Mouse (Mus musculus) lung, postnatal 0 days (tissue): ENCODE data around the gene Kcp. TPM values are rescaled to one million over a fixed set of nuclear protein-coding genes. Genes with fewer than 3 reads are reported as not detected.

Experiments
- ATAC-seq: fragments of 200-750 bp; cut with Nextera tagmentation; 2 replicates; pipeline ENCODE4 v1.8.0; 2017; ENCODE audit warnings: moderate library complexity
- DNase-seq: peaks from one replicate; pipeline ENCODE4 v3.0.0-alpha.2; 2016; ENCODE audit warnings: low spot score
- H3K27ac ChIP-seq: fragments of 300-500 bp; sonication (generic); 2 replicates; pipeline ENCODE4 v1.5.1; 2014; ENCODE audit warnings: antibody characterized with exemption, mild to moderate bottlenecking, low read length, mixed read lengths
- H3K27me3 ChIP-seq: fragments of 300-500 bp; sonication (generic); replicated peaks from 2 replicates; pipeline ENCODE4 v1.6.1; 2014; ENCODE audit warnings: low read length, mixed read lengths; ENCODE audit not compliant: insufficient read depth
- H3K36me3 ChIP-seq: fragments of 300-500 bp; sonication (generic); 2 replicates; pipeline ENCODE4 v1.6.1; 2014; ENCODE audit warnings: low read length, mixed read lengths; ENCODE audit not compliant: insufficient read depth
- H3K4me1 ChIP-seq: fragments of 300-500 bp; sonication (generic); 2 replicates; pipeline ENCODE4 v1.6.1; 2014; ENCODE audit warnings: antibody characterized with exemption, low read depth, low read length, mixed read lengths; ENCODE audit not compliant: insufficient read depth
- H3K4me2 ChIP-seq: fragments of 300-500 bp; sonication (generic); replicated peaks from 2 replicates; pipeline ENCODE4 v1.6.1; 2014; ENCODE audit warnings: low read depth, mild to moderate bottlenecking, low read length, moderate library complexity, mixed read lengths
- H3K4me3 ChIP-seq: fragments of 300-500 bp; sonication (generic); 2 replicates; pipeline ENCODE4 v1.5.1; 2014; ENCODE audit warnings: low read depth, low read length
- H3K9ac ChIP-seq: fragments of 300-500 bp; sonication (generic); replicated peaks from 2 replicates; pipeline ENCODE4 v1.6.1; 2014; ENCODE audit warnings: low read depth, mild to moderate bottlenecking
- H3K9me3 ChIP-seq: fragments of 300-500 bp; sonication (generic); 2 replicates; pipeline ENCODE4 v1.6.1; 2016; ENCODE audit warnings: low read length, mixed read lengths
- CTCF ChIP-seq: IDR thresholded peaks from 2 replicates; pipeline ENCODE4 v1.5.1; 2016; ENCODE audit warnings: antibody characterized with exemption, mild to moderate bottlenecking
- EP300 ChIP-seq: IDR thresholded peaks from 2 replicates; pipeline ENCODE4 v1.6.1; 2016; ENCODE audit warnings: antibody characterized with exemption, mild to moderate bottlenecking, control low read depth
- WGBS: fragments of 180-500 bp; shearing (Covaris S2); extraction: QIAGEN DNeasy Blood & Tissue Kit; methylation state at CpG from one replicate; pipeline ENCODE4 v1.1.7; 2014; 5-methylcytosine and 5-hydroxymethylcytosine counted together
- polyA plus RNA-seq: library from polyadenylated mRNA; unstranded; fragments of >200 nt; fragmentation: Nextera tagmentation; extraction: Ambion mirVana; gene quantifications from 2 replicates; pipeline ENCODE4 v1.2.1, GENCODE M21; 2015

The Kcp gene
- polyA plus RNA-seq, 1 experiment from 2014 or later, result 4.0 TPM

DNA sequence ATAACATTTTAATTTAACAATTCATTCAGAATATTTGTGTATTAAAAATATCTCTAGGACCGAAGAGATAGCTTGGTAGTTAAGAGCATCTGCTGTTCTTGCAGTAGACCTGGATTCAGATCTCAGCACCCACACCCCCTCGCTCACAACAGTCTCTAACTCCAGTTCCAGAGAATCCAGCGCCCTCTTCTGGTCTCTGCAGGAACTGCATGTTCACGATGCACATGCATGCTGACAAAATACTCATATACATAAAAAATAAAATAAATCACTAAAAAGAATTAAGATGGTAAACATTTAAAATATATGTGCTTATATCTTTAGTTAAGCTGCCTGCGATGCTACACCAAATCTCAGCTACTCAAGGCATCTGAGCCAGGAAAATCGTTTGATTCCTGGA is 17.5 kb upstream of the Kcp start:
- DNase-seq (no peak), ATAC-seq (no peak)
- TF ChIP-seq EP300 (no peak), CTCF (peak; percentile 51)
- H3K4me2 ChIP-seq, result no peak overlapping the region
- H3K9ac ChIP-seq, result no peak overlapping the region
- no peaks in the 10 kb centered on the region for H3K9me3 ChIP-seq
- H3K4me1 ChIP-seq, result peaks cover 12% of the 10 kb centered on the region
- no peak overlapping the region for H3K4me3 ChIP-seq
- H3K27me3 ChIP-seq, result peaks cover 12% of the 10 kb centered on the region
- WGBS, result 74% methylated on average over 6 of the region's 6 CpGs
- no peak overlapping the region for H3K27ac ChIP-seq
- H3K36me3 ChIP-seq, result no peaks in the 10 kb centered on the region

- peak; percentile 65 for ATAC-seq
- Histone ChIP-seq H3K4me2 (no peak overlapping the region), H3K27me3 (peaks cover 12% of the 10 kb centered on the region), H3K4me1 (peaks cover 12% of the 10 kb centered on the region), H3K9ac (no peak overlapping the region), H3K36me3 (no peaks in the 10 kb centered on the region), H3K27ac (no peak overlapping the region), H3K9me3 (no peaks in the 10 kb centered on the region), H3K4me3 (no peak overlapping the region)
- peak; percentile 58 for DNase-seq
- TF ChIP-seq EP300 (no peak), CTCF (no peak)
- WGBS, result 32% methylated on average over 6 of the region's 6 CpGs
Observed at GRCm38 (mm10) chr6:29524034-29524489, 16.3 kb upstream of the Kcp start.

GRCm38 (mm10) chr6:29523301-29524033 is 15.7 kb upstream of the Kcp start:
- H3K36me3 ChIP-seq, result no peaks in the 10 kb centered on the region
- H3K27me3 ChIP-seq, result peaks cover 12% of the 10 kb centered on the region
- 62% methylated on average over 12 of the region's 12 CpGs for WGBS
- no peak overlapping the region for H3K9ac ChIP-seq
- no peaks in the 10 kb centered on the region for H3K9me3 ChIP-seq
- peaks cover 12% of the 10 kb centered on the region for H3K4me1 ChIP-seq
- no peak overlapping the region for H3K4me3 ChIP-seq
- ATAC-seq, result no peak
- TF ChIP-seq CTCF (no peak), EP300 (no peak)
- no peak for DNase-seq
- no peak overlapping the region for H3K4me2 ChIP-seq
- H3K27ac ChIP-seq, result no peak overlapping the region

- WGBS, result 58% methylated on average over 6 of the region's 6 CpGs
Observed at GRCm38 (mm10) chr6:29522626-29523300, 15.0 kb upstream of the Kcp start.

GRCm38 (mm10) chr6:29517139-29517538 is 9.4 kb upstream of the Kcp start:
- H3K4me1 ChIP-seq, result peaks cover 4% of the 10 kb centered on the region; the same call in 1 of the 2 replicates
- H3K36me3 ChIP-seq, result no peaks in the 10 kb centered on the region
- ATAC-seq, result peak; percentile 57
- H3K9ac ChIP-seq, result no peak overlapping the region
- no peaks in the 10 kb centered on the region for H3K9me3 ChIP-seq
- no peak overlapping the region for H3K4me3 ChIP-seq
- H3K27ac ChIP-seq, result no peak overlapping the region
- DNase-seq, result peak; percentile 78
- H3K27me3 ChIP-seq, result no peaks in the 10 kb centered on the region
- TF ChIP-seq CTCF (peak; percentile 91), EP300 (no peak)
- H3K4me2 ChIP-seq, result no peak overlapping the region
- WGBS, result 4% methylated on average over 5 of the region's 5 CpGs

More at GRCm38 (mm10) chr6:29522626-29523300, 15.0 kb upstream of the Kcp start:
- Histone ChIP-seq H3K4me3 (no peak overlapping the region), H3K27me3 (peaks cover 11% of the 10 kb centered on the region), H3K4me2 (no peak overlapping the region), H3K4me1 (peaks cover 8% of the 10 kb centered on the region), H3K36me3 (no peaks in the 10 kb centered on the region), H3K9ac (no peak overlapping the region), H3K9me3 (no peaks in the 10 kb centered on the region), H3K27ac (no peak overlapping the region)
- TF ChIP-seq EP300 (no peak), CTCF (no peak)
- DNase-seq, result no peak
- ATAC-seq, result no peak

- Histone ChIP-seq H3K36me3 (no peaks in the 10 kb centered on the region), H3K9ac (no peak overlapping the region), H3K27ac (no peak overlapping the region; the same call in 1 of the 2 replicates), H3K4me1 (peaks cover 4% of the 10 kb centered on the region; the same call in 1 of the 2 replicates), H3K27me3 (no peaks in the 10 kb centered on the region; the same call in 1 of the 2 replicates), H3K4me3 (0 out of 2 replicates have a peak overlapping the region, but pooled peaks have one; percentile 0), H3K9me3 (no peaks in the 10 kb centered on the region), H3K4me2 (peak overlapping the region; percentile 47)
- no peak for TF ChIP-seq EP300
- TF ChIP-seq CTCF, result no peak
- WGBS, result 0% methylated on average over 11 of the region's 11 CpGs
- ATAC-seq (peak; percentile 81), DNase-seq (peak; percentile 92)
Observed at GRCm38 (mm10) chr6:29513284-29513683, 5.5 kb upstream of the Kcp start.
